16 mouse cellular contexts compared by ENCODE assay signal in the genomic region with DNA sequence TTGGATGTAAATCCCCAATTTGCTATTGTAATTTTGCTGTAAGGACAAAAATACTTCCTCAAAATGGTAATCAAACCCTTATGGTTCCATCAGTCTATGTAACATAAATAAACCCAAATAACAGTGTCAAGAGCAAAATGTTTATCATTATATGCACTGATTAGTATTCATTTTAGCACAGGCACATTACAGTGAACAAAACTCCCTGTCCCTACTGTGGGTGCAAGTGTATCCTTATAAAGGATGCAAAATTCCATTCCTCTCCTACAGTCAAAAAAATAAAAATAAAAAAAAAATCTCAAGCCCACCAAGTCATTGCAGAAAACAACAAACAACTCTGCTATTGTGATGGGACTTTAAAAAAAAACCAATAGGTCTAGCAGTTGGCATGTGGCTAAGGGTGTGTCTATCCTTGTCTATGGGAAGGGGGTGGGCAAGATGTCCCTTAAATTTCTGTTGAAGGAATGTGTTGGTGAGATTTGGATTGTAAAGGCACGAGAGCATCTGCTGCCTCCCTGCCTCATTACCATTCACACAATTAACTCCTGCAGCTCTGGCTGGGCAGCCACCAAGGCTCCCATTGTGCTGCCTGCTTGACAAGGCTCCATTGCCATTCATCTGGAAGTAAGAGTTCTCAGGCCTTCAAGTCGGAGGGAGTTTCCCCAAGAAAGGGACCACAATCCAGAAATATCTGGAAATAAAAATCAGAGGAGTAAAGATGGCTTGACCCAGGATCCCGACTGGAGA. TPM values are rescaled to one million over a fixed set of nuclear protein-coding genes. Genes with fewer than 3 reads are reported as not detected.
DNase-seq lines count a peak whose midpoint lies in the region; ATAC-seq and TF ChIP-seq lines count a peak whose summit lies in the region.
"Had no signal": no experiment of that assay in that cellular context is flagged by ENCODE, and none has a peak within 500 bp of the region (broad histone marks: within the 10 kb centered on the region; RNA-seq: fewer than 3 reads in every experiment).

No protein-coding gene starts in this region.

- TF ChIP-seq POLR2A in lung, adult 2 months (IDR thresholded peaks at IDR 0.05; ENCODE audit: borderline replicate concordance, extremely low read depth, low read depth, low read length) = no peak

- H3K9me3 ChIP-seq in forebrain, embryonic 10.5 days = no peaks in the 10 kb centered on the region
- no peaks in the 10 kb centered on the region for H3K9me3 ChIP-seq in hindbrain, embryonic 15.5 days
- no peaks in the 10 kb centered on the region for H3K9me3 ChIP-seq in neural tube, embryonic 14.5 days (ENCODE audit: control insufficient read depth, low read length)
- H3K9me3 ChIP-seq: G1E; kidney, embryonic 15.5 days; limb, embryonic 13.5 days had no signal

- DNase-seq in cerebellum, postnatal 10 days = peak; percentile 75 to 84
- DNase-seq in cerebellum, adult 9-10 months = no peak
- DNase-seq in forebrain, embryonic 10.5 days (ENCODE audit: extremely low spot score, low spot score) = peak; percentile 52
- no peak for DNase-seq in adrenal gland, postnatal 14 days
- DNase-seq in lung, adult 2 months = no peak
- no peak for DNase-seq in adrenal gland, adult 8-10 months
- DNase-seq: adrenal gland, postnatal 10 days; cerebellum, adult 9-11 months; heart, adult 18-20 months had no signal

- H3K4me3 ChIP-seq in forebrain, embryonic 10.5 days = no peak overlapping the region
- no peak overlapping the region for H3K4me3 ChIP-seq in hindbrain, embryonic 15.5 days
- H3K4me3 ChIP-seq in neural tube, embryonic 14.5 days (ENCODE audit: low read depth, low read length) = no peak overlapping the region
- no peak overlapping the region for H3K4me3 ChIP-seq in lung, adult 2 months (replicated peaks; ENCODE audit: extremely low read depth, low read depth, low read length)
- H3K4me3 ChIP-seq: erythroblast, embryonic 14.5 days; kidney, embryonic 15.5 days; limb, embryonic 13.5 days had no signal

- no peak for TF ChIP-seq CTCF in lung, adult 2 months (IDR thresholded peaks at IDR 0.05; ENCODE audit: insufficient read depth, low read length)

- 8% methylated on average over 3 of the region's 3 CpGs for WGBS in forebrain, embryonic 10.5 days
- 10% methylated on average over 3 of the region's 3 CpGs for WGBS in hindbrain, embryonic 15.5 days
- WGBS in neural tube, embryonic 14.5 days = 9% methylated on average over 3 of the region's 3 CpGs
- 54% methylated on average over 3 of the region's 3 CpGs for WGBS in lung, adult 2 months

- peak overlapping the region; percentile 49 for H3K27ac ChIP-seq in forebrain, embryonic 10.5 days
- no peak overlapping the region for H3K27ac ChIP-seq in hindbrain, embryonic 15.5 days (replicated peaks)
- no peak overlapping the region for H3K27ac ChIP-seq in neural tube, embryonic 14.5 days (ENCODE audit: low read depth, low read length)
- H3K27ac ChIP-seq: kidney, embryonic 15.5 days; limb, embryonic 13.5 days had no signal

- peaks cover 40% of the 10 kb centered on the region for H3K4me1 ChIP-seq in forebrain, embryonic 10.5 days
- peaks cover 3% of the 10 kb centered on the region; the same call in 1 of the 2 replicates for H3K4me1 ChIP-seq in hindbrain, embryonic 15.5 days (replicated peaks)
- no peaks in the 10 kb centered on the region for H3K4me1 ChIP-seq in neural tube, embryonic 14.5 days (ENCODE audit: control insufficient read depth, insufficient read depth, low read length)
- no peaks in the 10 kb centered on the region for H3K4me1 ChIP-seq in lung, adult 2 months (ENCODE audit: control insufficient read depth, insufficient read depth, low read length)
- H3K4me1 ChIP-seq: kidney, embryonic 15.5 days had no signal

- no peaks in the 10 kb centered on the region for H3K36me3 ChIP-seq in forebrain, embryonic 10.5 days (replicated peaks)
- no peaks in the 10 kb centered on the region for H3K36me3 ChIP-seq in hindbrain, embryonic 15.5 days
- H3K36me3 ChIP-seq in neural tube, embryonic 14.5 days (ENCODE audit: control insufficient read depth, insufficient read depth, low read length) = no peaks in the 10 kb centered on the region
- H3K36me3 ChIP-seq: G1E; kidney, embryonic 15.5 days; limb, embryonic 13.5 days had no signal

- no peak overlapping the region for H3K4me2 ChIP-seq in hindbrain, embryonic 15.5 days
- no peak overlapping the region for H3K4me2 ChIP-seq in neural tube, embryonic 14.5 days (ENCODE audit: low read depth, low read length)
- H3K4me2 ChIP-seq: kidney, embryonic 15.5 days; limb, embryonic 13.5 days had no signal

- H3K9ac ChIP-seq in hindbrain, embryonic 15.5 days = no peak overlapping the region
- no peak overlapping the region for H3K9ac ChIP-seq in neural tube, embryonic 14.5 days (replicated peaks; ENCODE audit: low read depth, low read length)
- H3K9ac ChIP-seq: kidney, embryonic 15.5 days; limb, embryonic 13.5 days had no signal

- peak; percentile 83; the same call in 1 of the 2 replicates for ATAC-seq in hindbrain, embryonic 15.5 days (ENCODE audit: low FRiP score, low read depth)
- peak; percentile 84; the same call in 1 of the 2 replicates for ATAC-seq in neural tube, embryonic 14.5 days (ENCODE audit: low read depth)

- no peaks in the 10 kb centered on the region for H3K27me3 ChIP-seq in forebrain, embryonic 10.5 days (ENCODE audit: poor library complexity, severe bottlenecking)
- no peaks in the 10 kb centered on the region for H3K27me3 ChIP-seq in hindbrain, embryonic 15.5 days
- no peaks in the 10 kb centered on the region for H3K27me3 ChIP-seq in neural tube, embryonic 14.5 days (ENCODE audit: control insufficient read depth, insufficient read depth, low read length)
- H3K27me3 ChIP-seq: kidney, embryonic 15.5 days; limb, embryonic 13.5 days had no signal

RNA-seq across cellular contexts. Expression of a gene that starts 12.0 kb away (rescaled TPM):
- 57.9 and 59.5 TPM in 2 replicates for polyA plus RNA-seq in forebrain, embryonic 10.5 days (2016; fragmentation: Nextera tagmentation; extraction: Ambion mirVana)
- polyA plus RNA-seq in hindbrain, embryonic 15.5 days (2015; fragmentation: Nextera tagmentation; extraction: Ambion mirVana) = 26.5 and 28.7 TPM in 2 replicates
- polyA plus RNA-seq in neural tube, embryonic 14.5 days (2014; fragmentation: Nextera tagmentation; extraction: Ambion mirVana) = 23.3 and 34.2 TPM in 2 replicates
- 10.5 and 10.6 TPM in 2 replicates for total RNA-seq in adrenal gland, postnatal 14 days (2021)
- polyA plus RNA-seq in lung, adult 2 months (2012; rRNA removed) = 14.5 and 17.8 TPM in 2 replicates
- 1 to 10 TPM; 4.7 to 8.6 (median 5.8) TPM for total RNA-seq in adrenal gland, adult 8-10 months (2022)
- total RNA-seq: hematopoietic stem cell, adult 5-6 weeks had no signal
- polyA plus RNA-seq: erythroblast, embryonic 14.5 days; G1E had no signal

Comparison
In these comparisons a context has a peak if more than half of its experiments do, and no peak if none do; other contexts are left out.
1. DNase-seq: peak in cerebellum, postnatal 10 days (2 of 2) and forebrain, embryonic 10.5 days (single experiment); none in cerebellum, adult 9-10 months (single experiment), adrenal gland, postnatal 14 days (single experiment), lung, adult 2 months (single experiment) and adrenal gland, adult 8-10 months (single experiment).